Mouse (Mus musculus): ENCODE data around the gene Gm20219. TPM values are rescaled to one million over a fixed set of nuclear protein-coding genes. Genes with fewer than 3 reads are reported as not detected.

Gene Gm20219
- 0.24 and 0.25 TPM in 2 replicates for polyA plus RNA-seq (2012; rRNA removed)

DNA sequence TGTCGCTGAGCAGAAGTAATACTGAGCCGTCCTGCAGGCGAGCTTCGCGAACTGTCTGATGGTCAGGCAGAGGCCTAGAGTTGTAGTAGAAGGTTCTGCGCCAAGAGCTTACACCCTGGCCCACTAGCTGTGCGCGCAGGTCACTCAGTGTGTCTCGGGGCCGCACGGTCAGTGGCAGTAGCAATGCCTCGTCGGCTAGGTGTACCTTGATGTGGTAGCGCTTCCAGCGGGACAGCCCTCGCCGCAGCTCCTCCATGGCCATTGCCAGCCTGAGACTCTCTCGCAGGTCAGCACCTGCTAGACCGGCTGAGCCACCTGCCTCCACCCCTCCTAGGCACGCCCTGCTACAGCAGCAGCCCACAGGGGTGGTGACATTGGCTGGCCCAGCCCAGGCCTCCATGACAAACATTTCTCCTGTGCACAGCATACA lies at the start of gene Gm20219:
Gene Gm20219, minus strand, starts transcription at position 266 of the 430 bp plus-strand sequence.

GRCm38 (mm10) chr17:56584257-56585130 lies 30.3 kb upstream of the Gm20219 start, which contains the start of the genes Safb2 and Safb:
Gene Safb2, minus strand, starts transcription at chr17:56584585.
Gene Safb, plus strand, starts transcription at chr17:56584825.

GRCm38 (mm10) chr17:56512310-56512709 lies 41.9 kb downstream of the Gm20219 start, which contains the start of gene Znrf4:
Gene Znrf4, minus strand, starts transcription at chr17:56512431.

Other genes starting within 250 kb of the Gm20219 start
- 3.6 and 4.1 TPM in 2 replicates for gene Kdm4b, start 228.3 kb downstream of the Gm20219 start, polyA plus RNA-seq (2012; rRNA removed)
- 14.6 and 17.6 TPM in 2 replicates for gene Ptprs, start 77.9 kb downstream of the Gm20219 start, polyA plus RNA-seq (2012; rRNA removed)
- not detected in 2 replicates for gene Znrf4, start 42.0 kb downstream of the Gm20219 start, polyA plus RNA-seq (2012; rRNA removed)
- 37.3 and 41.5 TPM in 2 replicates for gene Safb2, start 30.2 kb upstream of the Gm20219 start, polyA plus RNA-seq (2012; rRNA removed)
- gene Safb, start 30.4 kb upstream of the Gm20219 start, polyA plus RNA-seq (2012; rRNA removed): 46.8 and 47.3 TPM in 2 replicates
- 81.6 and 101 TPM in 2 replicates for gene 2410015M20Rik, start 55.4 kb upstream of the Gm20219 start, polyA plus RNA-seq (2012; rRNA removed)
- 1,924 and 1,951 TPM in 2 replicates for gene Rpl36, start 59.0 kb upstream of the Gm20219 start, polyA plus RNA-seq (2012; rRNA removed)
- 43.5 and 46.6 TPM in 2 replicates for gene Lonp1, start 72.5 kb upstream of the Gm20219 start, polyA plus RNA-seq (2012; rRNA removed)
- gene Catsperd, start 73.8 kb upstream of the Gm20219 start, polyA plus RNA-seq (2012; rRNA removed): 0.31 and 0.44 TPM in 2 replicates
- gene Ranbp3, start 118.9 kb upstream of the Gm20219 start, polyA plus RNA-seq (2012; rRNA removed): 39.4 and 43.3 TPM in 2 replicates
- gene Ndufa11, start 163.4 kb upstream of the Gm20219 start, polyA plus RNA-seq (2012; rRNA removed): 104 and 123 TPM in 2 replicates
- gene Vmac, start 163.6 kb upstream of the Gm20219 start, polyA plus RNA-seq (2012; rRNA removed): 2.4 and 2.5 TPM in 2 replicates
- 1.0 and 1.2 TPM in 2 replicates for gene Nrtn, start 203.1 kb upstream of the Gm20219 start, polyA plus RNA-seq (2012; rRNA removed)
- gene Dus3l, start 210.4 kb upstream of the Gm20219 start, polyA plus RNA-seq (2012; rRNA removed): 16.5 and 17.4 TPM in 2 replicates
- gene Prr22, start 215.9 kb upstream of the Gm20219 start, polyA plus RNA-seq (2012; rRNA removed): 0.90 and 1.2 TPM in 2 replicates

Data from liver, embryonic 14 days (tissue).